Mouse (Mus musculus) midbrain, postnatal 0 days (tissue): ENCODE results near the gene Kit. TPM values are rescaled to one million over a fixed set of nuclear protein-coding genes. Genes with fewer than 3 reads are reported as not detected.
A peak's percentile ranks its signal among the peaks of the same experiment; 100 is the strongest.

Experiments
- ATAC-seq: fragments of 200-750 bp; cut with Nextera tagmentation; 2 replicates; pipeline ENCODE4 v1.8.0; 2017; ENCODE audit warnings: moderate number of reproducible peaks, mild to moderate bottlenecking, moderate TSS enrichment, moderate library complexity; ENCODE audit not compliant: low FRiP score
- DNase-seq: peaks from one replicate; pipeline ENCODE4 v3.0.0-alpha.2; 2015; ENCODE audit warnings: low spot score
- H3K27ac ChIP-seq: fragments of 300-500 bp; sonication (generic); 2 replicates; pipeline ENCODE4 v1.5.1; 2014; ENCODE audit warnings: low read depth, mild to moderate bottlenecking, low read length, mixed read lengths
- H3K27me3 ChIP-seq: fragments of 300-500 bp; sonication (generic); 2 replicates; pipeline ENCODE4 v1.6.1; 2014; ENCODE audit warnings: low read length, control low read depth, mixed read lengths; ENCODE audit not compliant: insufficient read depth
- H3K36me3 ChIP-seq: fragments of 300-500 bp; sonication (generic); 2 replicates; pipeline ENCODE4 v1.6.1; 2014; ENCODE audit warnings: low read length, control low read depth, mixed read lengths; ENCODE audit not compliant: insufficient read depth
- H3K4me1 ChIP-seq: fragments of 300-500 bp; sonication (generic); 2 replicates; pipeline ENCODE4 v1.6.1; 2014; ENCODE audit warnings: mild to moderate bottlenecking, control low read depth, antibody characterized with exemption, low read length, mixed read lengths; ENCODE audit not compliant: insufficient read depth
- H3K4me2 ChIP-seq: fragments of 300-500 bp; sonication (generic); 2 replicates; pipeline ENCODE4 v1.6.1; 2014; ENCODE audit warnings: low read depth, mild to moderate bottlenecking, low read length, mixed read lengths; ENCODE audit not compliant: poor library complexity, severe bottlenecking
- H3K4me3 ChIP-seq: fragments of 300-500 bp; sonication (generic); 2 replicates; pipeline ENCODE4 v1.5.1; 2014; ENCODE audit warnings: low read depth, mild to moderate bottlenecking, low read length, moderate library complexity
- H3K9ac ChIP-seq: fragments of 300-500 bp; sonication (generic); replicated peaks from 2 replicates; pipeline ENCODE4 v1.6.1; 2014; ENCODE audit warnings: mild to moderate bottlenecking, low read length, moderate library complexity, mixed read lengths; ENCODE audit not compliant: poor library complexity, severe bottlenecking
- H3K9me3 ChIP-seq: fragments of 300-500 bp; sonication (generic); 2 replicates; pipeline ENCODE4 v1.6.1; 2016; ENCODE audit warnings: low read length, control low read depth
- CTCF ChIP-seq: IDR thresholded peaks from 2 replicates; pipeline ENCODE4 v1.5.1; 2016; ENCODE audit warnings: antibody characterized with exemption, mild to moderate bottlenecking
- WGBS: fragments of 180-500 bp; shearing (Covaris S2); extraction: QIAGEN DNeasy Blood & Tissue Kit; methylation state at CpG from one replicate; pipeline ENCODE4 v1.1.7; 2014; 5-methylcytosine and 5-hydroxymethylcytosine counted together
- polyA plus RNA-seq: library from polyadenylated mRNA; unstranded; fragments of >200 nt; fragmentation: Nextera tagmentation; extraction: Ambion mirVana; gene quantifications from 2 replicates; pipeline ENCODE4 v1.2.1, GENCODE M21; 2015
- total RNA-seq: library from RNA; depleted of rRNA; stranded (reverse); fragments of >200 nt; gene quantifications from 2 replicates; pipeline ENCODE4 v1.2.3, GENCODE M21; 2014

Kit gene
- total and polyA plus RNA-seq, 2 experiments from 2014 or later, result 29.9 to 51.6 TPM

GRCm38 (mm10) chr5:75626703-75627102, 52.0 kb downstream of the Kit start:
- no peak overlapping the region for H3K9ac ChIP-seq
- H3K27me3 ChIP-seq, result no peaks in the 10 kb centered on the region
- 38% methylated on average over 6 of the region's 6 CpGs for WGBS
- no peak overlapping the region for H3K27ac ChIP-seq
- no peak for ATAC-seq
- no peaks in the 10 kb centered on the region for H3K4me1 ChIP-seq
- no peak for TF ChIP-seq CTCF
- no peaks in the 10 kb centered on the region for H3K9me3 ChIP-seq
- no peak overlapping the region for H3K4me3 ChIP-seq
- H3K36me3 ChIP-seq, result peaks cover 9% of the 10 kb centered on the region
- DNase-seq, result no peak
- no peak overlapping the region for H3K4me2 ChIP-seq

- DNase-seq (no peak), ATAC-seq (no peak)
- TF ChIP-seq CTCF, result no peak
- no peak overlapping the region for H3K9ac ChIP-seq
- no peaks in the 10 kb centered on the region for H3K9me3 ChIP-seq
- H3K27me3 ChIP-seq, result no peaks in the 10 kb centered on the region
- no peak overlapping the region for H3K4me2 ChIP-seq
- no peaks in the 10 kb centered on the region for H3K36me3 ChIP-seq
- no peak overlapping the region for H3K27ac ChIP-seq
- H3K4me3 ChIP-seq, result no peak overlapping the region
- 90% methylated on average over 5 of the region's 5 CpGs for WGBS
- H3K4me1 ChIP-seq, result peaks cover 7% of the 10 kb centered on the region; the same call in 1 of the 2 replicates
These were observed 57.5 kb downstream of the Kit start for GRCm38 (mm10) chr5:75632257-75632656.

- Histone ChIP-seq H3K4me2 (no peak overlapping the region), H3K4me3 (no peak overlapping the region), H3K4me1 (peaks cover 7% of the 10 kb centered on the region; the same call in 1 of the 2 replicates), H3K36me3 (no peaks in the 10 kb centered on the region), H3K27ac (no peak overlapping the region), H3K27me3 (no peaks in the 10 kb centered on the region), H3K9me3 (no peaks in the 10 kb centered on the region), H3K9ac (no peak overlapping the region)
- ATAC-seq (no peak), DNase-seq (no peak)
- TF ChIP-seq CTCF, result no peak
- 82% methylated on average over 18 of the region's 18 CpGs for WGBS
These were observed 58.3 kb downstream of the Kit start for GRCm38 (mm10) chr5:75632846-75633640.

- DNase-seq (peak; percentile 61), ATAC-seq (no peak)
- no peak overlapping the region for H3K27ac ChIP-seq
- H3K36me3 ChIP-seq, result no peaks in the 10 kb centered on the region
- no peaks in the 10 kb centered on the region for H3K27me3 ChIP-seq
- no peak for TF ChIP-seq CTCF
- H3K4me3 ChIP-seq, result no peak overlapping the region
- no peak overlapping the region for H3K4me2 ChIP-seq
- H3K9me3 ChIP-seq, result no peaks in the 10 kb centered on the region
- WGBS, result 52% methylated on average over 12 of the region's 12 CpGs
- H3K4me1 ChIP-seq, result peaks cover 7% of the 10 kb centered on the region; the same call in 1 of the 2 replicates
- no peak overlapping the region for H3K9ac ChIP-seq
These were observed 60.7 kb downstream of the Kit start for GRCm38 (mm10) chr5:75635385-75635784.

- H3K4me1 ChIP-seq, result 0 out of 2 replicates have a peak, but pooled peaks cover 4% of the 10 kb centered on the region
- WGBS, result 78% methylated on average over 11 of the region's 11 CpGs
- H3K9me3 ChIP-seq, result no peaks in the 10 kb centered on the region
- H3K9ac ChIP-seq, result no peak overlapping the region
- ATAC-seq, result no peak
- no peaks in the 10 kb centered on the region for H3K36me3 ChIP-seq
- no peaks in the 10 kb centered on the region for H3K27me3 ChIP-seq
- H3K4me3 ChIP-seq, result no peak overlapping the region
- no peak overlapping the region for H3K27ac ChIP-seq
- TF ChIP-seq CTCF, result no peak
- no peak for DNase-seq
- no peak overlapping the region for H3K4me2 ChIP-seq
These were observed 65.9 kb downstream of the Kit start for GRCm38 (mm10) chr5:75640637-75641036.

GRCm38 (mm10) chr5:75647046-75647445, 72.3 kb downstream of the Kit start:
- H3K27ac ChIP-seq, result no peak overlapping the region
- H3K4me2 ChIP-seq, result no peak overlapping the region
- H3K27me3 ChIP-seq, result no peaks in the 10 kb centered on the region
- ATAC-seq (no peak), DNase-seq (no peak)
- peaks cover 10% of the 10 kb centered on the region; the same call in 1 of the 2 replicates for H3K36me3 ChIP-seq
- H3K4me1 ChIP-seq, result no peaks in the 10 kb centered on the region
- no peaks in the 10 kb centered on the region for H3K9me3 ChIP-seq
- H3K9ac ChIP-seq, result no peak overlapping the region
- WGBS, result 88% methylated on average over 5 of the region's 5 CpGs
- H3K4me3 ChIP-seq, result no peak overlapping the region
- no peak for TF ChIP-seq CTCF
